Mouse (Mus musculus) right cerebral cortex, adult 18-20 months (tissue): Measurements from ENCODE around the gene Fnbp4.

Source experiments
- DNase-seq: peaks from one replicate; pipeline ENCODE4 v3.0.0; 2022; ENCODE audit warnings: mixed read lengths

The Fnbp4 gene

GRCm38 (mm10) chr2:90745053-90745678, at the start of gene Fnbp4:
Gene Fnbp4 (plus strand): TSS chr2:90745370.
- peak; percentile 99 for DNase-seq

GRCm38 (mm10) chr2:90700943-90701342, 44.2 kb upstream of the Fnbp4 start:
- DNase-seq = no peak

GRCm38 (mm10) chr2:90708548-90708947, 36.6 kb upstream of the Fnbp4 start:
- DNase-seq = no peak

GRCm38 (mm10) chr2:90715555-90716092, 29.5 kb upstream of the Fnbp4 start:
- DNase-seq = no peak

- DNase-seq = no peak
These were observed 27.8 kb upstream of the Fnbp4 start for GRCm38 (mm10) chr2:90717366-90717765.

GRCm38 (mm10) chr2:90717948-90718347, 27.2 kb upstream of the Fnbp4 start:
- DNase-seq = no peak

GRCm38 (mm10) chr2:90726818-90727217, 18.4 kb upstream of the Fnbp4 start:
- DNase-seq = no peak

GRCm38 (mm10) chr2:90735326-90735725, 9.8 kb upstream of the Fnbp4 start:
- no peak for DNase-seq

GRCm38 (mm10) chr2:90738801-90739200, 6.4 kb upstream of the Fnbp4 start:
- no peak for DNase-seq

- DNase-seq = no peak
These were observed 5.8 kb upstream of the Fnbp4 start for GRCm38 (mm10) chr2:90739327-90739726.

GRCm38 (mm10) chr2:90739921-90740320, 5.2 kb upstream of the Fnbp4 start:
- no peak for DNase-seq

- no peak for DNase-seq
These were observed 701 bp upstream of the Fnbp4 start for GRCm38 (mm10) chr2:90744285-90745052.

GRCm38 (mm10) chr2:90745740-90746537, 769 bp downstream of the Fnbp4 start:
- DNase-seq = no peak

GRCm38 (mm10) chr2:90746538-90746865, 1.3 kb downstream of the Fnbp4 start:
- no peak for DNase-seq

- no peak for DNase-seq
These were observed 2.0 kb downstream of the Fnbp4 start for GRCm38 (mm10) chr2:90747131-90747530.

- no peak for DNase-seq
These were observed 4.7 kb downstream of the Fnbp4 start for GRCm38 (mm10) chr2:90749676-90750459.

GRCm38 (mm10) chr2:90753565-90753964, 8.4 kb downstream of the Fnbp4 start:
- DNase-seq = no peak

GRCm38 (mm10) chr2:90754188-90754587, 9.0 kb downstream of the Fnbp4 start:
- DNase-seq = no peak

GRCm38 (mm10) chr2:90765123-90765522, 20.0 kb downstream of the Fnbp4 start:
- no peak for DNase-seq

GRCm38 (mm10) chr2:90781323-90781722, 36.2 kb downstream of the Fnbp4 start:
- DNase-seq = no peak

GRCm38 (mm10) chr2:90781938-90782337, 36.8 kb downstream of the Fnbp4 start:
- DNase-seq = no peak

GRCm38 (mm10) chr2:90782458-90782857, 37.3 kb downstream of the Fnbp4 start, which contains the start of gene Agbl2:
Gene Agbl2 (plus strand): TSS chr2:90782727.
- no peak for DNase-seq
